Mouse (Mus musculus): ENCODE results near the gene Src. TPM values are rescaled to one million over a fixed set of nuclear protein-coding genes. Genes with fewer than 3 reads are reported as not detected.
"Not testable (repeated sequence)": the region's sequence is repeated elsewhere in the genome, so short reads cannot be mapped to it uniquely, and the experiment has no call there.

Gene Src
- total and polyA plus RNA-seq, 2 experiments, result 1.3 to 5.6 TPM

GRCm38 (mm10) chr2:157376995-157377394, 41.2 kb upstream of the Src start:
- Histone ChIP-seq H3K27me3 (ENCODE audit: control insufficient read depth, insufficient read depth, low read length) (no peaks in the 10 kb centered on the region), H3K9ac (ENCODE audit: low read depth, low read length) (no peak overlapping the region), H3K4me3 (ENCODE audit: insufficient read depth, low read depth, low read length) (no peak overlapping the region), H3K79me2 (ENCODE audit: control insufficient read depth, insufficient read depth, low read length) (peaks cover 6% of the 10 kb centered on the region; the same call in 1 of the 2 replicates), H3K36me3 (ENCODE audit: control insufficient read depth, insufficient read depth, low read length) (peaks cover 5% of the 10 kb centered on the region; the same call in 1 of the 2 replicates), H3K4me1 (ENCODE audit: control insufficient read depth, insufficient read depth, low read length) (no peaks in the 10 kb centered on the region; the same call in 1 of the 2 replicates), H3K27ac (replicated peaks; ENCODE audit: insufficient read depth, low read depth, low read length) (no peak overlapping the region)
- DNase-seq (ENCODE audit: extremely low read depth, low read depth, low spot score), result no peak
- WGBS, result 86% methylated on average over 3 of the region's 3 CpGs
- TF ChIP-seq POLR2A (IDR thresholded peaks at IDR 0.05; ENCODE audit: extremely low read depth, insufficient read depth, low read length) (no peak), CTCF (IDR thresholded peaks at IDR 0.05; ENCODE audit: low read depth, low read length) (no peak)

- no peak for DNase-seq (ENCODE audit: extremely low read depth, low read depth, low spot score)
- Histone ChIP-seq H3K79me2 (ENCODE audit: control insufficient read depth, insufficient read depth, low read length) (no peaks in the 10 kb centered on the region; the same call in 1 of the 2 replicates), H3K4me3 (ENCODE audit: insufficient read depth, low read depth, low read length) (no peak overlapping the region), H3K36me3 (ENCODE audit: control insufficient read depth, insufficient read depth, low read length) (peaks cover 2% of the 10 kb centered on the region; the same call in 1 of the 2 replicates), H3K27ac (replicated peaks; ENCODE audit: insufficient read depth, low read depth, low read length) (no peak overlapping the region), H3K27me3 (ENCODE audit: control insufficient read depth, insufficient read depth, low read length) (no peaks in the 10 kb centered on the region), H3K4me1 (ENCODE audit: control insufficient read depth, insufficient read depth, low read length) (no peaks in the 10 kb centered on the region), H3K9ac (ENCODE audit: low read depth, low read length) (no peak overlapping the region)
- TF ChIP-seq POLR2A (IDR thresholded peaks at IDR 0.05; ENCODE audit: extremely low read depth, insufficient read depth, low read length), result no peak
- no peak for TF ChIP-seq CTCF (IDR thresholded peaks at IDR 0.05; ENCODE audit: low read depth, low read length)
- WGBS, result 76% methylated on average over 4 of the region's 4 CpGs
Measured at GRCm38 (mm10) chr2:157384836-157385235, 33.4 kb upstream of the Src start.

- not testable (repeated sequence) for H3K36me3 ChIP-seq (ENCODE audit: control insufficient read depth, insufficient read depth, low read length); H3K27me3 ChIP-seq (ENCODE audit: control insufficient read depth, insufficient read depth, low read length); H3K27ac ChIP-seq (replicated peaks; ENCODE audit: insufficient read depth, low read depth, low read length); H3K79me2 ChIP-seq (ENCODE audit: control insufficient read depth, insufficient read depth, low read length); H3K4me3 ChIP-seq (ENCODE audit: insufficient read depth, low read depth, low read length); H3K9ac ChIP-seq (ENCODE audit: low read depth, low read length); H3K4me1 ChIP-seq (ENCODE audit: control insufficient read depth, insufficient read depth, low read length); DNase-seq (ENCODE audit: extremely low read depth, low read depth, low spot score)
- WGBS, result 98% methylated on average over 14 of the region's 14 CpGs
Measured at GRCm38 (mm10) chr2:157388901-157389590, 29.2 kb upstream of the Src start.

GRCm38 (mm10) chr2:157389591-157389921, 28.7 kb upstream of the Src start:
- 93% methylated on average over 7 of the region's 7 CpGs for WGBS

GRCm38 (mm10) chr2:157392331-157392730, 25.9 kb upstream of the Src start:
- no peak overlapping the region for H3K4me3 ChIP-seq (ENCODE audit: insufficient read depth, low read depth, low read length)
- no peaks in the 10 kb centered on the region for H3K79me2 ChIP-seq (ENCODE audit: control insufficient read depth, insufficient read depth, low read length)
- H3K27me3 ChIP-seq (ENCODE audit: control insufficient read depth, insufficient read depth, low read length), result no peaks in the 10 kb centered on the region
- WGBS, result 96% methylated on average over 2 of the region's 2 CpGs
- H3K36me3 ChIP-seq (ENCODE audit: control insufficient read depth, insufficient read depth, low read length), result peaks cover 2% of the 10 kb centered on the region; the same call in 1 of the 2 replicates
- no peak for DNase-seq (ENCODE audit: extremely low read depth, low read depth, low spot score)
- H3K27ac ChIP-seq (replicated peaks; ENCODE audit: insufficient read depth, low read depth, low read length), result no peak overlapping the region
- H3K4me1 ChIP-seq (ENCODE audit: control insufficient read depth, insufficient read depth, low read length), result no peaks in the 10 kb centered on the region
- TF ChIP-seq CTCF (IDR thresholded peaks at IDR 0.05; ENCODE audit: low read depth, low read length) (no peak), POLR2A (IDR thresholded peaks at IDR 0.05; ENCODE audit: extremely low read depth, insufficient read depth, low read length) (no peak)
- no peak overlapping the region for H3K9ac ChIP-seq (ENCODE audit: low read depth, low read length)

More at GRCm38 (mm10) chr2:157389591-157389921, 28.7 kb upstream of the Src start:
- H3K4me1 ChIP-seq (ENCODE audit: control insufficient read depth, insufficient read depth, low read length), result no peaks in the 10 kb centered on the region
- no peak overlapping the region for H3K9ac ChIP-seq (ENCODE audit: low read depth, low read length)
- TF ChIP-seq POLR2A (IDR thresholded peaks at IDR 0.05; ENCODE audit: extremely low read depth, insufficient read depth, low read length) (no peak), CTCF (IDR thresholded peaks at IDR 0.05; ENCODE audit: low read depth, low read length) (no peak)
- no peaks in the 10 kb centered on the region for H3K27me3 ChIP-seq (ENCODE audit: control insufficient read depth, insufficient read depth, low read length)
- no peak overlapping the region for H3K27ac ChIP-seq (replicated peaks; ENCODE audit: insufficient read depth, low read depth, low read length)
- no peaks in the 10 kb centered on the region; the same call in 1 of the 2 replicates for H3K79me2 ChIP-seq (ENCODE audit: control insufficient read depth, insufficient read depth, low read length)
- no peaks in the 10 kb centered on the region for H3K36me3 ChIP-seq (ENCODE audit: control insufficient read depth, insufficient read depth, low read length)
- no peak overlapping the region for H3K4me3 ChIP-seq (ENCODE audit: insufficient read depth, low read depth, low read length)
- DNase-seq (ENCODE audit: extremely low read depth, low read depth, low spot score), result no peak

- no peak overlapping the region for H3K9ac ChIP-seq (ENCODE audit: low read depth, low read length)
- TF ChIP-seq CTCF (IDR thresholded peaks at IDR 0.05; ENCODE audit: low read depth, low read length) (no peak), POLR2A (IDR thresholded peaks at IDR 0.05; ENCODE audit: extremely low read depth, insufficient read depth, low read length) (no peak)
- no peaks in the 10 kb centered on the region for H3K4me1 ChIP-seq (ENCODE audit: control insufficient read depth, insufficient read depth, low read length)
- DNase-seq (ENCODE audit: extremely low read depth, low read depth, low spot score), result no peak
- no peaks in the 10 kb centered on the region for H3K27me3 ChIP-seq (ENCODE audit: control insufficient read depth, insufficient read depth, low read length)
- H3K79me2 ChIP-seq (ENCODE audit: control insufficient read depth, insufficient read depth, low read length), result no peaks in the 10 kb centered on the region
- peaks cover 2% of the 10 kb centered on the region; the same call in 1 of the 2 replicates for H3K36me3 ChIP-seq (ENCODE audit: control insufficient read depth, insufficient read depth, low read length)
- 100% methylated on average over 4 of the region's 4 CpGs for WGBS
- H3K4me3 ChIP-seq (ENCODE audit: insufficient read depth, low read depth, low read length), result no peak overlapping the region
- no peak overlapping the region for H3K27ac ChIP-seq (replicated peaks; ENCODE audit: insufficient read depth, low read depth, low read length)
Measured at GRCm38 (mm10) chr2:157393549-157393948, 24.7 kb upstream of the Src start.
